Mouse (Mus musculus) forebrain, embryonic 14.5 days (tissue): ENCODE results near the gene Art4. TPM values are rescaled to one million over a fixed set of nuclear protein-coding genes. Genes with fewer than 3 reads are reported as not detected.

Experiments used
- ATAC-seq: fragments of 200-750 bp; cut with Nextera tagmentation; 2 replicates; pipeline ENCODE4 v1.8.0; 2017; ENCODE audit warnings: mild to moderate bottlenecking, moderate library complexity
- DNase-seq: peaks from one replicate; pipeline ENCODE4 v3.0.0-alpha.2; 2015; ENCODE audit warnings: low spot score
- H3K27ac ChIP-seq: fragments of 300-500 bp; sonication (generic); 2 replicates; pipeline ENCODE4 v1.5.1; 2014; ENCODE audit warnings: low read depth, mild to moderate bottlenecking, control low read depth, low read length, moderate library complexity
- H3K27me3 ChIP-seq: fragments of 300-500 bp; sonication (generic); replicated peaks from 2 replicates; pipeline ENCODE4 v1.6.1; 2014; ENCODE audit warnings: low read length, control low read depth, mixed read lengths; ENCODE audit not compliant: control insufficient read depth, insufficient read depth
- H3K36me3 ChIP-seq: fragments of 300-500 bp; sonication (generic); 2 replicates; pipeline ENCODE4 v1.6.1; 2014; ENCODE audit warnings: low read length, control low read depth; ENCODE audit not compliant: control insufficient read depth, insufficient read depth
- H3K4me1 ChIP-seq: fragments of 300-500 bp; sonication (generic); 2 replicates; pipeline ENCODE4 v1.6.1; 2014; ENCODE audit warnings: antibody characterized with exemption, low read length, control low read depth; ENCODE audit not compliant: control insufficient read depth, insufficient read depth
- H3K4me2 ChIP-seq: fragments of 300-500 bp; sonication (generic); 2 replicates; pipeline ENCODE4 v1.6.1; 2014; ENCODE audit warnings: mild to moderate bottlenecking, control low read depth, low read length
- H3K4me3 ChIP-seq: fragments of 300-500 bp; sonication (generic); 2 replicates; pipeline ENCODE4 v1.5.1; 2014; ENCODE audit warnings: low read depth, low read length, control low read depth
- H3K9ac ChIP-seq: fragments of 300-500 bp; sonication (generic); 2 replicates; pipeline ENCODE4 v1.6.1; 2014; ENCODE audit warnings: mild to moderate bottlenecking, low read length, control low read depth, moderate library complexity
- H3K9me3 ChIP-seq: fragments of 300-500 bp; sonication (generic); replicated peaks from 2 replicates; pipeline ENCODE4 v1.6.1; 2016; ENCODE audit warnings: low read length, control low read depth, mixed read lengths; ENCODE audit not compliant: control insufficient read depth
- WGBS: fragments of 180-500 bp; shearing (Covaris S2); extraction: QIAGEN DNeasy Blood & Tissue Kit; methylation state at CpG from one replicate; pipeline ENCODE4 v1.1.7; 2014; 5-methylcytosine and 5-hydroxymethylcytosine counted together
- polyA plus RNA-seq: library from polyadenylated mRNA; unstranded; fragments of >200 nt; fragmentation: Nextera tagmentation; extraction: Ambion mirVana; gene quantifications from 2 replicates; pipeline ENCODE4 v1.2.1, GENCODE M21; 2014

The Art4 gene
- polyA plus RNA-seq, 1 experiment from 2014 or later = not detected

GRCm38 (mm10) chr6:136847267-136847666 is 10.3 kb downstream of the Art4 start:
- DNase-seq (no peak), ATAC-seq (no peak)

GRCm38 (mm10) chr6:136845706-136846480 is 11.6 kb downstream of the Art4 start:
- no peaks in the 10 kb centered on the region for H3K9me3 ChIP-seq
- no peak for ATAC-seq

More at GRCm38 (mm10) chr6:136847267-136847666, 10.3 kb downstream of the Art4 start:
- H3K27me3 ChIP-seq = no peaks in the 10 kb centered on the region
- H3K4me1 ChIP-seq = no peaks in the 10 kb centered on the region
- no peak overlapping the region for H3K4me3 ChIP-seq
- H3K9me3 ChIP-seq = no peaks in the 10 kb centered on the region
- no peak overlapping the region for H3K27ac ChIP-seq
- H3K4me2 ChIP-seq = no peak overlapping the region
- H3K9ac ChIP-seq = no peak overlapping the region
- H3K36me3 ChIP-seq = no peaks in the 10 kb centered on the region
- WGBS = 96% methylated on average over 3 of the region's 3 CpGs

GRCm38 (mm10) chr6:136844903-136845302 is 12.6 kb downstream of the Art4 start:
- H3K27me3 ChIP-seq = no peaks in the 10 kb centered on the region
- ATAC-seq (no peak), DNase-seq (no peak)
- no peaks in the 10 kb centered on the region for H3K4me1 ChIP-seq
- no peak overlapping the region for H3K4me3 ChIP-seq
- no peak overlapping the region for H3K27ac ChIP-seq
- H3K4me2 ChIP-seq = no peak overlapping the region
- H3K36me3 ChIP-seq = no peaks in the 10 kb centered on the region
- H3K9me3 ChIP-seq = no peaks in the 10 kb centered on the region
- WGBS = 52% methylated on average over 2 of the region's 2 CpGs
- no peak overlapping the region for H3K9ac ChIP-seq

More at GRCm38 (mm10) chr6:136845706-136846480, 11.6 kb downstream of the Art4 start:
- no peak for DNase-seq
- Histone ChIP-seq H3K27me3 (no peaks in the 10 kb centered on the region), H3K4me1 (no peaks in the 10 kb centered on the region), H3K4me3 (no peak overlapping the region), H3K36me3 (no peaks in the 10 kb centered on the region), H3K9ac (no peak overlapping the region), H3K4me2 (no peak overlapping the region), H3K27ac (no peak overlapping the region)
- 68% methylated on average over 5 of the region's 5 CpGs for WGBS

GRCm38 (mm10) chr6:136837323-136837722 is 20.2 kb downstream of the Art4 start:
- Histone ChIP-seq H3K4me2 (no peak overlapping the region), H3K36me3 (no peaks in the 10 kb centered on the region), H3K9ac (no peak overlapping the region), H3K9me3 (no peaks in the 10 kb centered on the region), H3K4me3 (no peak overlapping the region), H3K27me3 (no peaks in the 10 kb centered on the region), H3K27ac (no peak overlapping the region), H3K4me1 (no peaks in the 10 kb centered on the region)
- DNase-seq = no peak
- no peak for ATAC-seq
- 85% methylated on average over 3 of the region's 3 CpGs for WGBS

GRCm38 (mm10) chr6:136835352-136835751 is 22.2 kb downstream of the Art4 start, which contains the start of gene Smco3:
Gene Smco3 (minus strand): TSS chr6:136835452.
- H3K9ac ChIP-seq = no peak within 1 kb of the TSS
- ATAC-seq (no peak), DNase-seq (no peak)
- H3K27ac ChIP-seq = no peak within 1 kb of the TSS
- no peak within 1 kb of the TSS for H3K4me3 ChIP-seq
- H3K4me1 ChIP-seq = no peaks in the 10 kb centered on the region
- H3K4me2 ChIP-seq = no peak within 1 kb of the TSS
- no peaks in the 10 kb centered on the region for H3K27me3 ChIP-seq
- no peaks in the 10 kb centered on the region for H3K9me3 ChIP-seq
- WGBS = 65% methylated on average over 4 of the region's 4 CpGs
- H3K36me3 ChIP-seq = no peaks in the 10 kb centered on the region

- ATAC-seq = no peak
- WGBS = 77% methylated on average over 5 of the region's 5 CpGs
- H3K9me3 ChIP-seq = no peaks in the 10 kb centered on the region
These were observed 25.8 kb downstream of the Art4 start for GRCm38 (mm10) chr6:136831712-136832111.

GRCm38 (mm10) chr6:136828681-136829080 is 28.9 kb downstream of the Art4 start:
- peaks cover 16% of the 10 kb centered on the region for H3K36me3 ChIP-seq
- H3K4me1 ChIP-seq = peaks cover 5% of the 10 kb centered on the region; the same call in 1 of the 2 replicates
- H3K9ac ChIP-seq = peak overlapping the region; percentile 68
- DNase-seq = no peak
- peak overlapping the region; percentile 67 for H3K4me2 ChIP-seq
- no peaks in the 10 kb centered on the region for H3K27me3 ChIP-seq
- ATAC-seq = no peak; the same call in 1 of the 2 replicates
- peak overlapping the region; percentile 100 for H3K4me3 ChIP-seq
- H3K27ac ChIP-seq = peak overlapping the region; percentile 80
- WGBS = 36% methylated on average over 4 of the region's 4 CpGs
- no peaks in the 10 kb centered on the region for H3K9me3 ChIP-seq

More at GRCm38 (mm10) chr6:136831712-136832111, 25.8 kb downstream of the Art4 start:
- peaks cover 5% of the 10 kb centered on the region; the same call in 1 of the 2 replicates for H3K4me1 ChIP-seq
- H3K4me2 ChIP-seq = no peak overlapping the region
- H3K36me3 ChIP-seq = no peaks in the 10 kb centered on the region
- no peak overlapping the region for H3K9ac ChIP-seq
- no peaks in the 10 kb centered on the region for H3K27me3 ChIP-seq
- no peak overlapping the region for H3K4me3 ChIP-seq
- H3K27ac ChIP-seq = no peak overlapping the region
- no peak for DNase-seq

GRCm38 (mm10) chr6:136827881-136828561 is 29.5 kb downstream of the Art4 start, which contains the start of gene Wbp11:
Gene Wbp11 (minus strand): TSS chr6:136828233.
- Histone ChIP-seq H3K4me1 (peaks cover 5% of the 10 kb centered on the region; the same call in 1 of the 2 replicates), H3K27ac (peak within 1 kb of the TSS; percentile 80), H3K27me3 (no peaks in the 10 kb centered on the region), H3K36me3 (peaks cover 18% of the 10 kb centered on the region), H3K4me3 (peak within 1 kb of the TSS; percentile 100), H3K9me3 (no peaks in the 10 kb centered on the region), H3K9ac (peak within 1 kb of the TSS; percentile 96), H3K4me2 (peak within 1 kb of the TSS; percentile 67)
- DNase-seq (peak; percentile 99), ATAC-seq (peak; percentile 100)
- WGBS = under 1% methylated on average over 38 of the region's 45 CpGs
